Mouse (Mus musculus): ENCODE measurements around the gene Mup14. TPM values are rescaled to one million over a fixed set of nuclear protein-coding genes. Genes with fewer than 3 reads are reported as not detected.
"Not testable (repeated sequence)": the region's sequence is repeated elsewhere in the genome, so short reads cannot be mapped to it uniquely, and the experiment has no call there.

Gene Mup14
- 0.64 TPM in 1 of 2 replicates, not detected in the other for polyA plus RNA-seq (2012; rRNA removed)

DNA sequence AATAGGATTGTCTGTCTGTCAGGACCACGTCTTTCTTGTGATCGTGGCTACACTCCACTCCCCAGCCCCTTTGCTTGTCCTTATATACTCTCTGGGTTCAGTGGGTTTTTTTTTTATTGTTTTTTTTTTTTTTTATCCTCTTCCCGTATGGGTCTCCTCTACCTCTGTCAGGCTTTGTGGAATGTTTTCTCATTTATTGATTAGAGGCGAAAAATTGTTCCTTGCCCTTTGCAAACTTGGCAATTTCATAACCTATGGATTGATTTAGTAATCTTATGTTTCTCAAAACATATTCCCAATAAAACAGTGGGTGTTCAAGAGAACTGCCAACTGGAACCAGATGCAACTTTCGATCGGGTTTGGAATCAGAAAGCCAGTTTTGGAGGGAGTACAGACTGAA, at the start of gene Mup14:
TSS of gene Mup14 (minus strand) at position 101 of the 400 bp plus-strand sequence.
- DNase-seq = not testable (repeated sequence)

DNA sequence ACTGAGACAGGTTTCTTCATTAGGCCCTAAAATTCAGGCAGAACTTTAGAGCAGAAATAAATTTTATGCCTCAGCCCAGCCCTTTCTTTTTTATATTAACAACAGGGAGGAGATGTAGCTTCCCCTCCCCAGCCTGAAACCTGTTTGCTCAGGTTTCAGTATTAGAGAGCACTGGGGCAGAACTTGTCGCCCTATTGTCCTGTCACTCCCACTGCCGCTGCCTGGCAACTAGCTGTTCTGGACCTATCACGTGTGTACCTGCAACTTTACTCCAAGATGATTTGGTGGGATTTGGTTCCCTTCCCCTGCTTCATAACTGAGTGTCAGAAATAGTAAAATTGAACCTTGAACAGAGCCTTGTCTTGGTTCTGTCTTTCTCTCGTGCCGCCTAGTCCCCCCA, 34.3 kb upstream of the Mup14 start:
- H3K4me1 ChIP-seq (replicated peaks; ENCODE audit: control insufficient read depth, insufficient read depth, low read length); H3K27me3 ChIP-seq (ENCODE audit: control insufficient read depth, insufficient read depth, low read length); H3K27ac ChIP-seq (ENCODE audit: control insufficient read depth, insufficient read depth, low read length); H3K4me3 ChIP-seq (ENCODE audit: control insufficient read depth, insufficient read depth, low read length); H3K36me3 ChIP-seq (ENCODE audit: control insufficient read depth, insufficient read depth, low read length); DNase-seq: not testable (repeated sequence)
- 91% methylated on average over 3 of the region's 5 CpGs for WGBS

More for the DNA sequence above, at the start of gene Mup14:
- not testable (repeated sequence) for H3K36me3 ChIP-seq (ENCODE audit: control insufficient read depth, insufficient read depth, low read length); H3K27ac ChIP-seq (ENCODE audit: control insufficient read depth, insufficient read depth, low read length); H3K4me3 ChIP-seq (ENCODE audit: control insufficient read depth, insufficient read depth, low read length); H3K4me1 ChIP-seq (replicated peaks; ENCODE audit: control insufficient read depth, insufficient read depth, low read length); H3K27me3 ChIP-seq (ENCODE audit: control insufficient read depth, insufficient read depth, low read length)
- WGBS = 86% methylated on average over 5 of the region's 6 CpGs

Other genes starting within 250 kb of the Mup14 start
- not detected in 2 replicates for gene Mup13, start 75.7 kb downstream of the Mup14 start, polyA plus RNA-seq (2012; rRNA removed)
- gene Mup15, start 135.7 kb upstream of the Mup14 start, polyA plus RNA-seq (2012; rRNA removed) = not detected in 2 replicates
- not detected in 2 replicates for gene Mup16, start 215.5 kb upstream of the Mup14 start, polyA plus RNA-seq (2012; rRNA removed)